Mouse (Mus musculus) midbrain, embryonic 16.5 days (tissue): ENCODE results near the gene Tnr. TPM values are rescaled to one million over a fixed set of nuclear protein-coding genes. Genes with fewer than 3 reads are reported as not detected.

Source experiments
- ATAC-seq: fragments of 200-750 bp; cut with Nextera tagmentation; 2 replicates; pipeline ENCODE4 v1.8.0; 2017; ENCODE audit warnings: moderate TSS enrichment
- H3K27ac ChIP-seq: fragments of 300-500 bp; sonication (generic); 2 replicates; pipeline ENCODE4 v1.5.1; 2014; ENCODE audit warnings: mild to moderate bottlenecking, low read length, mixed read lengths
- H3K27me3 ChIP-seq: fragments of 300-500 bp; sonication (generic); 2 replicates; pipeline ENCODE4 v1.6.1; 2014; ENCODE audit warnings: low read depth, low read length, mixed read lengths; ENCODE audit not compliant: control insufficient read depth, insufficient read depth
- H3K36me3 ChIP-seq: fragments of 300-500 bp; sonication (generic); 2 replicates; pipeline ENCODE4 v1.6.1; 2014; ENCODE audit warnings: mild to moderate bottlenecking, low read length, moderate library complexity, mixed read lengths; ENCODE audit not compliant: control insufficient read depth, insufficient read depth
- H3K4me1 ChIP-seq: fragments of 300-500 bp; sonication (generic); 2 replicates; pipeline ENCODE4 v1.6.1; 2014; ENCODE audit warnings: mild to moderate bottlenecking, low read length, mixed read lengths; ENCODE audit not compliant: control insufficient read depth, insufficient read depth
- H3K4me2 ChIP-seq: fragments of 300-500 bp; sonication (generic); 2 replicates; pipeline ENCODE4 v1.6.1; 2014; ENCODE audit warnings: mild to moderate bottlenecking, low read length, mixed read lengths
- H3K4me3 ChIP-seq: fragments of 300-500 bp; sonication (generic); 2 replicates; pipeline ENCODE4 v1.5.1; 2014; ENCODE audit warnings: low read depth, mild to moderate bottlenecking, low read length, moderate library complexity, mixed read lengths
- H3K9ac ChIP-seq: fragments of 300-500 bp; sonication (generic); 2 replicates; pipeline ENCODE4 v1.6.1; 2014; ENCODE audit warnings: low read depth, low read length, mixed read lengths
- H3K9me3 ChIP-seq: fragments of 300-500 bp; sonication (generic); replicated peaks from 2 replicates; pipeline ENCODE4 v1.6.1; 2014; ENCODE audit warnings: mild to moderate bottlenecking, low read length, mixed read lengths; ENCODE audit not compliant: control insufficient read depth, poor library complexity, severe bottlenecking
- WGBS: fragments of 180-500 bp; shearing (Covaris S2); extraction: QIAGEN DNeasy Blood & Tissue Kit; methylation state at CpG from one replicate; pipeline ENCODE4 v1.1.7; 2014; 5-methylcytosine and 5-hydroxymethylcytosine counted together
- polyA plus RNA-seq: library from polyadenylated mRNA; unstranded; fragments of >200 nt; fragmentation: Nextera tagmentation; extraction: Ambion mirVana; gene quantifications from 2 replicates; pipeline ENCODE4 v1.2.1, GENCODE M21; 2015

Tnr gene
- polyA plus RNA-seq, 1 experiment from 2014 or later = 5.4 TPM

- Histone ChIP-seq H3K36me3 (no peaks in the 10 kb centered on the region), H3K27me3 (no peaks in the 10 kb centered on the region), H3K9ac (no peak overlapping the region), H3K4me2 (no peak overlapping the region), H3K9me3 (no peaks in the 10 kb centered on the region), H3K4me1 (no peaks in the 10 kb centered on the region), H3K27ac (no peak overlapping the region), H3K4me3 (no peak overlapping the region)
- WGBS = 55% methylated on average over 5 of the region's 5 CpGs
- ATAC-seq = peak; percentile 48; the same call in 1 of the 2 replicates
Measured at GRCm38 (mm10) chr1:159629822-159630589, 106.4 kb downstream of the Tnr start.

- H3K27ac ChIP-seq = no peak overlapping the region
- WGBS = 70% methylated on average over 3 of the region's 3 CpGs
- H3K4me2 ChIP-seq = no peak overlapping the region
- no peaks in the 10 kb centered on the region for H3K36me3 ChIP-seq
- no peak overlapping the region for H3K9ac ChIP-seq
- no peaks in the 10 kb centered on the region for H3K9me3 ChIP-seq
- no peaks in the 10 kb centered on the region for H3K4me1 ChIP-seq
- H3K27me3 ChIP-seq = no peaks in the 10 kb centered on the region
- no peak for ATAC-seq
- no peak overlapping the region for H3K4me3 ChIP-seq
Measured at GRCm38 (mm10) chr1:159632558-159632957, 109.0 kb downstream of the Tnr start.

- 93% methylated on average over 4 of the region's 4 CpGs for WGBS
- ATAC-seq = no peak
- no peaks in the 10 kb centered on the region for H3K4me1 ChIP-seq
- no peak overlapping the region for H3K4me2 ChIP-seq
- H3K27ac ChIP-seq = no peak overlapping the region
- H3K36me3 ChIP-seq = no peaks in the 10 kb centered on the region
- no peaks in the 10 kb centered on the region for H3K9me3 ChIP-seq
- no peak overlapping the region for H3K9ac ChIP-seq
- H3K27me3 ChIP-seq = no peaks in the 10 kb centered on the region
- H3K4me3 ChIP-seq = no peak overlapping the region
Measured at GRCm38 (mm10) chr1:159639408-159639807, 115.8 kb downstream of the Tnr start.

- Histone ChIP-seq H3K9ac (no peak overlapping the region), H3K4me3 (no peak overlapping the region), H3K9me3 (no peaks in the 10 kb centered on the region), H3K36me3 (no peaks in the 10 kb centered on the region), H3K27ac (no peak overlapping the region), H3K4me2 (no peak overlapping the region), H3K27me3 (no peaks in the 10 kb centered on the region), H3K4me1 (no peaks in the 10 kb centered on the region)
- no peak for ATAC-seq
- 89% methylated on average over 4 of the region's 4 CpGs for WGBS
Measured at GRCm38 (mm10) chr1:159645719-159646118, 122.2 kb downstream of the Tnr start.

- 10% methylated on average over 4 of the region's 4 CpGs for WGBS
- Histone ChIP-seq H3K36me3 (no peaks in the 10 kb centered on the region), H3K4me2 (no peak overlapping the region), H3K27ac (no peak overlapping the region), H3K4me3 (no peak overlapping the region), H3K27me3 (no peaks in the 10 kb centered on the region), H3K9me3 (no peaks in the 10 kb centered on the region), H3K4me1 (no peaks in the 10 kb centered on the region), H3K9ac (no peak overlapping the region)
- ATAC-seq = peak; percentile 30; the same call in 1 of the 2 replicates
Measured at GRCm38 (mm10) chr1:159650486-159650885, 126.9 kb downstream of the Tnr start.

- H3K9ac ChIP-seq = no peak overlapping the region
- H3K27me3 ChIP-seq = no peaks in the 10 kb centered on the region
- no peak overlapping the region for H3K4me2 ChIP-seq
- 80% methylated on average over 3 of the region's 3 CpGs for WGBS
- ATAC-seq = no peak
- no peak overlapping the region for H3K4me3 ChIP-seq
- H3K9me3 ChIP-seq = no peaks in the 10 kb centered on the region
- H3K4me1 ChIP-seq = peaks cover 9% of the 10 kb centered on the region
- no peak overlapping the region for H3K27ac ChIP-seq
- no peaks in the 10 kb centered on the region for H3K36me3 ChIP-seq
Measured at GRCm38 (mm10) chr1:159655241-159655640, 131.7 kb downstream of the Tnr start.

- no peaks in the 10 kb centered on the region for H3K36me3 ChIP-seq
- WGBS = 35% methylated on average over 11 of the region's 11 CpGs
- no peaks in the 10 kb centered on the region for H3K9me3 ChIP-seq
- H3K4me1 ChIP-seq = peaks cover 17% of the 10 kb centered on the region
- no peak overlapping the region for H3K4me2 ChIP-seq
- H3K27ac ChIP-seq = no peak overlapping the region
- ATAC-seq = 0 out of 2 replicates have a peak, but pooled peaks have one; percentile 7
- no peaks in the 10 kb centered on the region for H3K27me3 ChIP-seq
- H3K4me3 ChIP-seq = no peak overlapping the region
- H3K9ac ChIP-seq = no peak overlapping the region
Measured at GRCm38 (mm10) chr1:159657856-159658542, 134.4 kb downstream of the Tnr start.

- 38% methylated on average over 6 of the region's 6 CpGs for WGBS
Measured at GRCm38 (mm10) chr1:159660620-159661501, 137.3 kb downstream of the Tnr start.

More at GRCm38 (mm10) chr1:159660620-159661501, 137.3 kb downstream of the Tnr start:
- Histone ChIP-seq H3K36me3 (no peaks in the 10 kb centered on the region), H3K4me1 (peaks cover 20% of the 10 kb centered on the region), H3K27me3 (no peaks in the 10 kb centered on the region), H3K9me3 (no peaks in the 10 kb centered on the region), H3K4me2 (no peak overlapping the region), H3K4me3 (no peak overlapping the region), H3K9ac (no peak overlapping the region), H3K27ac (no peak overlapping the region)
- peak; percentile 81 for ATAC-seq
